Mouse (Mus musculus): ENCODE data around the gene Pcolce2. TPM values are rescaled to one million over a fixed set of nuclear protein-coding genes. Genes with fewer than 3 reads are reported as not detected.

The Pcolce2 gene
- polyA plus RNA-seq, 1 experiment from 2014 or later = 6.2 TPM

DNA sequence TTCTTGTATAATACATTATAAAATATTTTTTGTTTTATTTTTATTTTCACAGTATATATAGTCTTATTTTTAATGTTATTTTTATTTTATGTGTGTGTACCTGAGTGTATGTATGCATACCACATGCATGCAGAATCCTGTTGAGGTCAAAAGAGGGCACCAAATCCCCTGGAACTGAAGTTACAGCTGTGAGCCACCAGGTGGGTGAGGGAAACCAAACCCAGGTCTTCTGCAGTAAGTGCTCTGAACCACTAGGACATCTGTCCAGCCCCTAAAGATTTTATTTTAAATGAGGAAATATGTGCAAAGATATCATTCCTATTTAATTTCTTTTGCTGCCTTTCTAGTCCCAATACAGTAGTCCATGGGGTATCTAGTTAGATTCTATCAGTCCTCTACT is 71.5 kb downstream of the Pcolce2 start:
- Histone ChIP-seq H3K4me2 (no peak overlapping the region), H3K9me3 (replicated peaks) (no peaks in the 10 kb centered on the region), H3K27me3 (no peaks in the 10 kb centered on the region), H3K4me1 (replicated peaks) (no peaks in the 10 kb centered on the region), H3K27ac (replicated peaks) (no peak overlapping the region), H3K9ac (no peak overlapping the region), H3K36me3 (replicated peaks) (no peaks in the 10 kb centered on the region), H3K4me3 (replicated peaks) (no peak overlapping the region)
- ATAC-seq (ENCODE audit: insufficient read depth) = no peak

DNA sequence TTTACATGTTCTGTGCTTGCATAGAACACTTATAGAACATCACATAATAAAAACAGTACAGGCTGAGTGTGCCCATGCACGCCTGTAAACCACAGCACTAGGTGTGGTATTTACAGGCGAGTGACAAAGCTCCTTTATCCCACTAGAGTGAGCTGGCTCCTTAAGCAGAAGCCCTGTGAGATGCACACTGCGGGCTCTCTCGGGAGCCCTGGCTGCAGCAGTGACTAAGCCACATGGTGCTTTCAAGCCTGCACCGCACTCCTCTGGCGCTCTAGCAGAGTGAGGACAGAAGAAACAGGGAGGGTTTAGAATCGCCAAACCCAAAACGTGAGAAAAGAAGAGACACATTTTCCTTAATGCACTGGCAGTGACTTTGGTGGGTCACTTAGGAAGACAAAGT is 75.2 kb downstream of the Pcolce2 start:
- WGBS (ENCODE audit: insufficient replicate concordance) = 40% methylated on average over 8 of the region's 8 CpGs
- ATAC-seq (ENCODE audit: insufficient read depth) = no peak
- no peaks in the 10 kb centered on the region for H3K27me3 ChIP-seq

DNA sequence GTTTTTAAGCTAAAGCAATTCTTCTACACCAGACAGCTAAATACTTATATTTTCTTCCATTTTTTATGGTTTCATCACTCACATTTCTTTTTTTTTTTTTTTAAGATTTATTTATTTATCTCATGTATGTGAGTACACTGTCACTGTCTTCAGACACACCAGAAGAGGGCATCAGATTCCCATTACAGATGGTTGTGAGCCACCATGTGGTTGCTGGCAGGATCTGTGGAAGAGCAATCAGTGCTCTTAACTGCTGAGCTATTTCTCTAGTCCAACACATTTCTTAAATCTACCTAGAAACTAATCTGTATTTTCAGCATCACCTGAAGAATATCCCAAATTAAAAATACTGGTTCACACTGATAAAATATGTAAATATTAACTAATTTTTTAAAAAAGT is 98.8 kb downstream of the Pcolce2 start:
- Histone ChIP-seq H3K27me3 (no peaks in the 10 kb centered on the region), H3K4me3 (replicated peaks) (no peak overlapping the region), H3K9me3 (replicated peaks) (no peaks in the 10 kb centered on the region), H3K36me3 (replicated peaks) (0 out of 2 replicates have a peak, but pooled peaks cover 2% of the 10 kb centered on the region), H3K4me1 (replicated peaks) (no peaks in the 10 kb centered on the region), H3K27ac (replicated peaks) (no peak overlapping the region), H3K4me2 (no peak overlapping the region), H3K9ac (no peak overlapping the region)
- no peak for ATAC-seq (ENCODE audit: insufficient read depth)

More for the DNA sequence above, 75.2 kb downstream of the Pcolce2 start:
- Histone ChIP-seq H3K9ac (no peak overlapping the region), H3K4me1 (replicated peaks) (no peaks in the 10 kb centered on the region), H3K4me3 (replicated peaks) (no peak overlapping the region), H3K9me3 (replicated peaks) (no peaks in the 10 kb centered on the region), H3K4me2 (no peak overlapping the region), H3K36me3 (replicated peaks) (no peaks in the 10 kb centered on the region), H3K27ac (replicated peaks) (no peak overlapping the region)

DNA sequence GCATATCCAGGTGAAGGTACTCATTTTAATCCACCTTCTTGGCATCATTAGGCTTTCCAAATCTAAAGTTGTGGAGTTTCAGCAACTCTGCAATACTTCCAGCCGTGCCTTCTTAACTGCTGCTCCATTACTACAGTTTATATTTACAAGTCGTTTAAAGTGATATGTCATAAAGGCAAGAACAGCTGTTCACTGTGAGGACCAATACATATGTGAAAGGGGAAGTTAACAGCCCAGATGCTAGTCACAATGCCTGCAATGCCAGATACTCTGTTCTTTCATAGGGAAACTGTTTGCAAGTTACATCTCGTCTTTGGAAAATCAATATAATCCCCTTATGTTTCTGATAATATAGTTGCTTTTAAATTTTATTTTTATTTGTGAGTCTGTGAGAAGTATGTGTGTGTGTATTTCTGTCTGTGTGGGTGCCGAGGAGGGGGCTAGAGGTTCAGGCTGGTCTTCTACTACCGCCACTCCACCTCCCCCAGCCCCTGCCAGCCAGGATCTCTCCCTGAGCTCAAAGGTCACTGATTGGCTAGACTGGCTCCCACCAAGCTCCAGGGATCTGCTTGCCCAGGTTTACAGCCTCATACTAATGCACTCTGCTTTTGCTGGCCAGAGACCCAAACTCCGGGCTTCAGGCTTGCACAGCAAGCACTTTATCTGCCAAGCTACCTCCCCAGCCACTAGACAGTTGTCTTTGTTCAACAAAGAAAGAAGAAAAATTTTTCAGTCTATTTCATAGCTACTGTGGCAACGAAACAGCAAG is 107.6 kb downstream of the Pcolce2 start:
- H3K36me3 ChIP-seq (replicated peaks) = no peaks in the 10 kb centered on the region
- WGBS (ENCODE audit: insufficient replicate concordance) = 35% methylated on average over 7 of the region's 7 CpGs
- H3K27me3 ChIP-seq = peaks cover 23% of the 10 kb centered on the region
- H3K4me3 ChIP-seq (replicated peaks) = no peak overlapping the region
- peak overlapping the region; percentile 8; the same call in 1 of the 2 replicates for H3K4me2 ChIP-seq
- H3K27ac ChIP-seq (replicated peaks) = no peak overlapping the region
- H3K9ac ChIP-seq = no peak overlapping the region
- H3K4me1 ChIP-seq (replicated peaks) = peaks cover 8% of the 10 kb centered on the region
- no peak for ATAC-seq (ENCODE audit: insufficient read depth)
- no peaks in the 10 kb centered on the region for H3K9me3 ChIP-seq (replicated peaks)

DNA sequence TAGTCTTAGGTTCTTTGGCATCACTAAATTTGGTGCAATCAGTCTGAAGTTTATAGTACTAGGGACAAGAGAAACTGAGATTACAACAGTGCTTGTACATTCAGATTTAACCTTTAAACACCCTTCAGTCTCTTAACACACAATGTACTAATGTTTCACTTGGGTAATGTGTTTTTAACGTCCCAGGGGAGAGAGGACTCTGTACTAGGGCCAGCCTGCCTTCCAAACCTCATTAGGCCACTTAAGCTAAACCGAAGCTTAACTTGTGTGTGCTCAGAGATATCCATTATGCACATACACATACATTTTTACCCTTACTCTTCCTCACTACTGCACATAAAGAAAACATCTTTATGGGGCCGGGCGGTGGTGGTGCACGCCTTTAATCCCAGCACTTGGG is 109.9 kb downstream of the Pcolce2 start:
- H3K36me3 ChIP-seq (replicated peaks) = no peaks in the 10 kb centered on the region
- H3K27me3 ChIP-seq = peaks cover 41% of the 10 kb centered on the region
- 60% methylated on average over 5 of the region's 5 CpGs for WGBS (ENCODE audit: insufficient replicate concordance)
- no peak overlapping the region for H3K9ac ChIP-seq
- no peak overlapping the region for H3K27ac ChIP-seq (replicated peaks)
- H3K4me1 ChIP-seq (replicated peaks) = peaks cover 13% of the 10 kb centered on the region
- no peaks in the 10 kb centered on the region for H3K9me3 ChIP-seq (replicated peaks)
- ATAC-seq (ENCODE audit: insufficient read depth) = no peak
- no peak overlapping the region for H3K4me3 ChIP-seq (replicated peaks)
- no peak overlapping the region for H3K4me2 ChIP-seq

Other genes with a start within 250 kb of the Pcolce2 start
- gene Chst2, start 230.9 kb upstream of the Pcolce2 start, polyA plus RNA-seq (2015; fragmentation: Nextera tagmentation; extraction: Ambion mirVana) = 0.25 and 0.31 TPM in 2 replicates
- gene U2surp, start 125.6 kb upstream of the Pcolce2 start, polyA plus RNA-seq (2015; fragmentation: Nextera tagmentation; extraction: Ambion mirVana) = 43.5 and 52.1 TPM in 2 replicates
- gene Paqr9, start 77.9 kb upstream of the Pcolce2 start, polyA plus RNA-seq (2015; fragmentation: Nextera tagmentation; extraction: Ambion mirVana) = 13.3 and 14.9 TPM in 2 replicates
- 0.46 and 0.55 TPM in 2 replicates for gene Trpc1, start 112.8 kb downstream of the Pcolce2 start, polyA plus RNA-seq (2015; fragmentation: Nextera tagmentation; extraction: Ambion mirVana)
- 13.8 and 14.9 TPM in 2 replicates for gene Pls1, start 207.7 kb downstream of the Pcolce2 start, polyA plus RNA-seq (2015; fragmentation: Nextera tagmentation; extraction: Ambion mirVana)
- 3.1 and 4.0 TPM in 2 replicates for gene Atr, start 220.0 kb downstream of the Pcolce2 start, polyA plus RNA-seq (2015; fragmentation: Nextera tagmentation; extraction: Ambion mirVana)